Mouse (Mus musculus) right cerebral cortex, adult 18-20 months (tissue): ENCODE data around the gene Psmf1.

Experiments used
- DNase-seq: peaks from one replicate; pipeline ENCODE4 v3.0.0; 2022; ENCODE audit warnings: mixed read lengths

Psmf1 gene

DNA sequence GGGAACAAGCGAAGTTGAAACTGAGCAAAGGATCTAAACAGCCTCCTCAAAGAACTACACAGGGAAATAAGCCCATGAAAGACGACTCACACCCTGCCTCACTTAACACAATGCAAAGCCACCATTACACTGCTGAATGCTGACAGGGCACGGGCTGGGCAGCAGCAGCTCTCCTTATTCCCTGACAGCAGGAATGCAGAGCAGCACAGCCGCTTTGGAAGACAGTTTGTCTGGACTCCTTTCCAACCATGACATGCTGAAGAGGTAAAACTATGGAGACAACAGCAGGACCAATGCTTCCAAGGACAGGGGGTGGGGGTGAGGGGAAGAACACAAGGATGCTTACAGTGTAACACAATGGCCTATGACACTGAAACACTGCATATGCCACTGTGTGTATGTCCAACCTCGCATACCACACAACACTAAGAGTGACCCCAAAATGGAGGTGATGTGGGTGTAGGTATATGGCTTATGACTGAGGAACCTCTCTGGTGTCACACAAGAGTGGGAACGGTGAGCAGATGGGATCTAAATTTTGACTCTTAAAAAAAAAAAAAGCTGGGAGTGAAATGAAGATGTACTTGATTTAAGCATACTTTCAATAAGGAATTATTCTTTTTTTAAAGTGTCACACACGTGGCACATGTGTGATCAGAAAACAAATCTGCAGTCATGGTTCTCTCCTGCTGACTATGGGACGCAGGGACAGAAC, 10.7 kb downstream of the Psmf1 start:
- DNase-seq: no peak

DNA sequence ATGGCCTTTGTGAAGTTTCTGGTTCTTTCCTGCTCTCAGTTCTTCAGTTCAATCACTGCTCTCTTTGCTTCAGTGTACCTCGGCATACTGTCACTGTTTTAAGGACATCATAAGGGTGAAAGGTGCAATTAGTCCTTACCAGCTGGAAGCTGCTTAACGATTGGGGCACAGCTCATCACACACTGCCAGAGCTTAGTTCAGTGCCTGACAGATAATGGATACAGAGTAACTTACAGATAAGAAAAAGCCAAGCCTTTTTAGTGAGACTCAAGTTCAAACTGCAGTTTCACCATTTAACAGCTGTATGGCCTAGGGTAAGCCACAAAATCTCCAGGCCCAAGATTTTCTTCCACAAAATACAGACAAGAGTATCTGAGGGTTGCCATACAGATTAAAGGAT, 19.9 kb downstream of the Psmf1 start:
- DNase-seq: no peak

DNA sequence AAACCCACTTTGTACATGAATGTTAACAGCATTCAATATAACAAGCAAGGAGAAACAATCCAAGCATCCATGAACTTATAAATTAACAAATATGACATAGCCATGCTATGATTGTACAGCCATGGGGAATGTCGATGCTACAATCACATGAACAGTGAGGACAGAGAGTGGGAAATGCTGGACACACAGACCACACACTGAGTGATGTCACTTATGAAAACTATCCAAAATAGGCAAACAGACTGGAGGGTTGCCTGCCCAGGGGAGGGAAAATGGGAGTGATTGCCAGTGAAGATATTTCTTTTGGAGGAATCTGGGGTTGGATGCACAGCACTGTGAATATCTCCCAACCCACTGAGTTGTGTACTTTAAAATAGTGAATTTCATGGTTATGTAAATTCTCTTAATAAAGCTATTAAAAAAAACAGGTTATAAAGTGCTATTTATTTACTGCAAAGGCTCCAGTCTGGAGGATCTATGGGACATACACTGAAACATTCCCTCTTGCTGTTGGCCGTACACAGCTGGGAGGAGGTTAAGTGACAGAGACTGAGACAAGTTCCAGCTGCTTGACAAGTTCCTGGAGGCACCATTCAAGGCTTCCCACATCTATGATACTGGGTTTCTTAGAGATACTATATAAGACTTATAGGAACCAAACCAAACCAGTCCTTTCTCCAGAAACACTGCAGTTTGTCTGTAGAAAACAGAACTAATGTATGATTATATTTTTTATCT, 27.5 kb downstream of the Psmf1 start:
- DNase-seq: no peak

DNA sequence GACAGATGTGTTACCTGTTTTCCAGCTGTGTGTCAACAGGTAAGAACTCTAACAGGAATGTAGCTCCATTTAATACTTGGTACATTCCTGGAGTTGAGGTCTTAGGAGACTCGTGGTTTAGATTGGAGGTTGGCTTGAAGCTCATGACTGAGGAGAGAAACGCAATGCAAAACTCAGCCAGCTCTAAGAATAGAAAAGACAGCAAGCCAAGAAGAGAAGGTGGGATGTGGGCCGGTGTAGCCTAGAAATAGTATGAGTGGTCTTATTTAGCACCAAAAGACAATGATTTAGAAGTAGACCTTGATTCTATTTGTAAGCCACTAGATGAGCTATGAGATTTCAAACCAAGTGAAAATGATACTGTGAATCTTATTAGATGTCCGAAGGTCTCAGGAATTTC, 28.5 kb downstream of the Psmf1 start:
- peak; percentile 66 for DNase-seq

DNA sequence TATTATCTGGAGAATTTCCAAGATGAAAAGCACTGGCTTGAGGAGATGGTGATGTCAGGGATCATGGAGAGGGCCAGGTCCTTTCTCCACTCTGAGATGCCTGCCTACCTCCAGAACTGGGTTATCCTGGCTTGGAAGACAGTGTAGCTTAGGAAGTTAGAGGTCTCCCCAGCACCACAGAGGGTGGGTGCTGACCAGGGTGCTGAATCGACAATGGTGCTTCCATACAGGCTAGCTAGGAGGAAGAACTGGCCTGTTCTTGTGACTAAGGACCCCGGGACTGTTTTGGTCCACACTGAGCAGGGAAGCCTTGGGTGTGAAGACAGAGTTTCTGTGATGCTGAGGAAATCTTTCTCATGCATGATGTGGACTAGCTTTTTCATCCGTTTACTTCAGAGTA, 31.3 kb downstream of the Psmf1 start:
- DNase-seq: no peak

DNA sequence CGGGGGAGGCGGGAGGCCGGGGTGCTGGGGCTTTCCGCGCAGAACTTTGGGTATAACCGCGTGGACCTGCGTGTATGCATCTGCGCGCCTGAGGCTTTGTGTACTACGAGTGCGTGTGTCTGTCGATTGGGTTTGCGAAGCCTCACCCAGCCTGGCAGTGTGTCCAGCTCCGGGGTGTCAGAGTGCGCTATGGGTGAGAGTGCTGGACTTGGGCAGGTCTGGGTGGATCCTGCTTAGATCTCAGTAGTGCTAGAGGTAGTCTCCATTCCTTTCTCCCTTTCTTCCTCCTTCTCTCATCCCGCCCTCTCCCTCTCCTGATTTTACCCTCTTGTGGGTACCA, 41.2 kb downstream of the Psmf1 start:
- DNase-seq: peak; percentile 29

DNA sequence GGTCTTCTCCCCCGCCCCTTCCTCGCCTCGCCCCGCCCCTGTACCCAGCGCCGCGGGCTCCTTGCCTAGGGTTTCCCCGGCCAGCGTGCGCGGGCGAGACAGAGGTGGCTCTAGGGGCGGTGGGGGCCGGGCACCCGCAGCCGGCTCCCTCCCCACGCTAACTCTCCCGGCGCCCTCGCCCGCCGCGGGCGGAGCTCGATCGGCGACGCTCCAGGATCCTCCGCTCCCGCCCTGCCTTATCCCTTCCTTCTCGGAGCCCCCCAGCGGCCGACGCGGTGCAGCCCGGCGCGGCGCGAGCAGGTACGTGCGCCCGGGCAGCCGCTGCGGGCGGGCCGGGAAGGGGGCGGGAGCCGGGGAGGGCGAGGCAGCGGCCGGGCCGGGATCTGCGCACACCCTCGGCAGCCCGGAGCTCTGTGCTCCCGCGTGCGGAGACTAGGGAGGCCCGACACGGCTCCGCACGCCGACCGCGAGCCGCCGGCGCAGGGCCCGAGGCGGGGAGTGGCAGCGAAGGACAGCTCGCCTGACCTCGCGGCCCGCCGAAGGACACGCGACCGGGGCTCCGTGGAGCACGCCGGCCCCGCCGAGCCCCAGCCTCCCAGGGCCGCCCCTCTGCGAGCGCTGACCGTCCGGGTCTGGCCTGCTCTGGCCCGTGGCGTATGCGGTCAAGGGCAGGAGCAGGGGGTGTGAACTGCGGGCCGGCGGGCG, 41.7 kb downstream of the Psmf1 start:
- peak; percentile 59 for DNase-seq

DNA sequence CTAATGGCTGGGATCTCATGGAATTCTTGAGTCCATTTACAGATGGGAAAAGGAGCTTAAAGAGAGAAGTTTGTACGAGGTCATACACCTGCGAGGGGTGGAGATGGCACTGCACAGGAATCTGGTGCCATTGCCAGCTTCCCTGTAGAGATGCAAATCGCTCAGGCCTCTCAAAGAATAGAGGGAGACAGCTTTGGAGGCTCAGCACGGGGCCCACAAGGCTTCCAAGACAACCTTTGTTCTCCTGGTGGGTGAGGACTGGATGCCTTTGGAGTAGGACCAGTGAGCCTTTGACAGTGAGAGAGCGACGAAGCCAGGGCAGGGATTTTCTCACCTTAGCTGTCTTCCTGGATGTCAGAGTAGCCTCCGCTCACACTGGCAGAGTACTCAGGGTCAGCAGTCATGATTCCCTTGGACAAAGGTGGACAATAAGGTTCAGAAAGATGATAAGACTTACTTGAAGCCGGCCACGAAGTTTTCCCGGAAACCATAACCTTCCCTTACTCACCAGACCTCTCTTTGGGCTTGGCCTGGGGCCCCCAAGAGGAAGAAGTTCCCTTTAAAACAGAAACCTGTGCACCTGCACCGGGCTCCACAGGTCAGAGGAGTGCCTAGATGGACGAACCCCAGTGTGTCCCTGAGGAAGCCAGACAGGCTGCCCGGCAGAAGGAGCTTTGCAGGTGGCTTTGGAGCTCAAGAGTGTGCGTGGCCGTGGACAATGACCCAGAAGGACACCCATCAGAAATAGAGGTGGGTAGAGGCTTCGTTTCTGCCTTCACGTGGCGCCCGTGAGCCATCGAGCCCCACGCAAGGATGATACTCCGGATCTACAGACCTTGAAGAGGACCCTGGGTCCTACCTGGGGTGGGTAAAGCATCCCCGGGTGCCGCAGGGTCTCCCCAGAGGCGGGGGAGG, 42.5 kb downstream of the Psmf1 start, which contains the start of gene Tmem74b:
TSS of gene Tmem74b (plus strand) at position 778 of the 915 bp plus-strand sequence.
- DNase-seq: no peak

DNA sequence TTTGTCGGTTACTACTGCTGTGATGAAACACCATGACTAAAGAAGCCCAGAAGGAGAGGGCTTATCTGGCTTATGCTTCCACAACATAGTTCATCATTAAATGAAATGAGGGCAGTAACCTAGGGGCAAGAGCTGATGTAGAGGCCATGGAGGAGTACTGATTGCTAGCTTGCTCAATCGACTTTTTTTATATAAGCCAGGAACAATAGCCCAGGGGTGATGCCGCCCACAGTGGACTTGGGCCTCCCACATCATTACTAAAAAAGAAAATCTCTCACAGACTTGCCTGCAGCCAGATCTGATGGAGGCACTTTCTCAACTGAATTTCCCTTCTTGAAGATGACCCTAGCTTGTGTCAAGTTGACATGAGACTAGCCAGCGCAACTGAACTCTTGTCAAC, 61.0 kb downstream of the Psmf1 start:
- no peak for DNase-seq

DNA sequence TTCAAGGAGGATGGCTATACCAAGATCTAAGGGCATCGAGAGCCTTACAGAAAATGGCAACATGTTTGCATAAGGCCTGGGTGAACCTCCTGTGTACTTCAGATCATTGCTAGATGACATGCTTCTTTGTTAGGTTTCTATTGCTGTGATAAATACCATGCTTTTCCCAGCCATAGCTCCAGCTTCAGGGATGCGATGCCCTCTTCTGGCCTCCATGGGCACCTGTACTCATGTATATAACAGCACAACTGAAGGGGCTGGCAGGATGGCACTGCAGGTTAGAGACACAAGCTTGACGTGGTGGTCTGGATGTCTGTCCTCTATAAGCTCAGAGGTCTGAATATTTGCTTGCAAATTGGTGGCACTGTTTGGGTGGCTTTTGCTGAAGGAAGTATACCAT, 61.6 kb downstream of the Psmf1 start:
- DNase-seq: no peak

DNA sequence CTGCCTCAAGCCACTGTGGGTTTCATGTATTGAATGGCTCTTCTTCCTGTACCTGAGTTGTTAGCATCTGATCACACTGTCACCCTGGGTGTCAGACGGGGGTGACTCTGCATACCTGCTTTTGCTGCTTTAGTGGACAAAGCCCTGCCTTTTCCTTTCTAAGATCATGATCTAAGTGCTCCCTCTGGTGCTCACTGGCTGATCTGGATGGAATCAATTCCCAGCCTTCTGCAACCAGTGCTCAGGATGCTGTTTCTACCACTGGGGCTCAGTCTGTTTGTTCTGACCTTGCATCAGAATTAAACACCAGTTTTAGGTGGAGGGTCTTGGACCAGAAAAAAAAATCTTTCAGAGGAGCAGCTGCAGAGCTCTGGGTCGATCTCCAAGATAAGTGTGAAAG, 67.8 kb downstream of the Psmf1 start:
- no peak for DNase-seq

DNA sequence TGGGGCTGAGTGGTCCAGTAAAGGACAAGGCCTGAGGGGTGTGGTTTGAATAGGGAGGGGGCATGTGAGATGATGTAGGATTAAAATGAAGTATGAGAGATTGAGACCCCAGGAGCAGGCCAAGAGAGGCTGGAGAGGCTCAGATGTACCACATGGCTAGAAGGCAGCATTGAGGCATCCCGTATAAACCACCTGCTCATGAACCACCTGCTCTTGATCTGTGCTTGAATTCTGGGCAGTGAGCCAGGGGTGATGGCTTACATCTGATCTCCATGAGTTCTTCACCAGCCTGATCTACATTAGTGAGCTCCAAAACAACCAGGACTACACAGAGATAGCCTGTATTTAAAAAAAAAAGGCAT, 73.0 kb downstream of the Psmf1 start:
- DNase-seq: no peak

DNA sequence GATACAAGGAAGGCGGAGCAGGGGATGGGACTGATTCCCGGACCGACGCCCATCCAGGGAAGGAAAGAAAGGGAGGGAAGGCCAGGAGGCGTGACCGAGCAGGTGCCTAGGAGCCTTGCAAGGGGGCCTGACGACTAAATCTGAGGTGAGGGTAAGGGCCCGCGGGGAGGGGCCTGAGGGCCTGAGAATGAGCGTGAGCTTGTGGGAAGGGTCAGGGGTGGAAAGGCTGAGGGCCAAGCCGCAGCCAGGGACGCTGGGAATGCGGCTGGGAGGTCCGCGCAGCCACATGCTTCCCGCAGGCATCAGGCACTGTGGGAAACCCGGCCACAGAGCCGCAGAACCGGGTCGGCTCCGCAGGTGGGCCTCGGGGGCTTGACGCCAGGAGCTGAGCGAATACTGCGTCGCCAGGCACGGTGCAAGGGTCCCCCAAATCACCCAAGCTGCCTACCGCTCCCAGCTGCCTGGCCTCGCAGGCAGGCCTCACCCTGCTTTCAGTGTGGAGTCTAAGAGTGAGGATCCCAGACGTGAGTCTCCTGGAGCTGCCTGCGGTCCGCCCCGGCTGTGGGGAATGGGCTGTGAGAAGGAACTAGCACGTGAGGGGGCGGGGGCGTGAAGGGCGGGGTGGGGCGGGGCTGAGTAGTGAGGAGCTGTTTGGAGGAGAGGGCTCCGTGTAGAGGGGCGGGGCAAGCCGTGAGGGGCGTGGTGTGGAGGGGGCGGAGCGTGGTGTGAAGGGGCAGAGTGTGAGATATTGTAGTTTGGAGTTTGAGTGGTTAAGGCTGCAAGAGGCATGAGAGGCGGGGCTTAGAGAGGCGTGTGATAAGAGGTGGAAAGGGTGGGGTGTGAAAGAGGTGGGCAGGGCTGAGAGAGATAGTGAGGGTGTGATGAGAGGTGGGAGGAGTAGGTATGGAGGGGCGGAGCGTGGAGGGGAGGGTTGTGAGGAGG, 73.7 kb downstream of the Psmf1 start:
- no peak for DNase-seq

DNA sequence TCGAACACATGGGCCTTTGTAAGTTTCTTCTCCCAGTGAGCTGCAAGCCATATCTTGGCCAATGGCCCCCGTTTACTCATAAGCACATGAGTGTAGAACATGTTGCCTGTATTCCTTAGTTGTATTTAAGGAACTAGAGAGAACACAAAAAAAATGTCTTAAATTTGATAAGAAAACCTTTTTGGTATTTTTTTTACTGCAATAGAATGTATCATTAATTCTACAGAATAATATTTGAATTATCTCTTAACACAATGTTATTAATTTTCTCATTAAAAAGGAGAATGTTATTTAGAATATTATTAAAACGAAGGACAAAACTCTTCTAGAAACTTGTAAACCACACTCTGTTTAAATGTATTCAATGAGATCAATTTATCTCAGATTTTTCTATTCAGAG, 75.6 kb downstream of the Psmf1 start, which contains the start of gene Rad21l:
TSS of gene Rad21l (minus strand) at position 101 of the 400 bp plus-strand sequence.
- DNase-seq: no peak
